Comparison of ENCODE assay signal across 8 mouse cellular contexts in the genomic region with DNA sequence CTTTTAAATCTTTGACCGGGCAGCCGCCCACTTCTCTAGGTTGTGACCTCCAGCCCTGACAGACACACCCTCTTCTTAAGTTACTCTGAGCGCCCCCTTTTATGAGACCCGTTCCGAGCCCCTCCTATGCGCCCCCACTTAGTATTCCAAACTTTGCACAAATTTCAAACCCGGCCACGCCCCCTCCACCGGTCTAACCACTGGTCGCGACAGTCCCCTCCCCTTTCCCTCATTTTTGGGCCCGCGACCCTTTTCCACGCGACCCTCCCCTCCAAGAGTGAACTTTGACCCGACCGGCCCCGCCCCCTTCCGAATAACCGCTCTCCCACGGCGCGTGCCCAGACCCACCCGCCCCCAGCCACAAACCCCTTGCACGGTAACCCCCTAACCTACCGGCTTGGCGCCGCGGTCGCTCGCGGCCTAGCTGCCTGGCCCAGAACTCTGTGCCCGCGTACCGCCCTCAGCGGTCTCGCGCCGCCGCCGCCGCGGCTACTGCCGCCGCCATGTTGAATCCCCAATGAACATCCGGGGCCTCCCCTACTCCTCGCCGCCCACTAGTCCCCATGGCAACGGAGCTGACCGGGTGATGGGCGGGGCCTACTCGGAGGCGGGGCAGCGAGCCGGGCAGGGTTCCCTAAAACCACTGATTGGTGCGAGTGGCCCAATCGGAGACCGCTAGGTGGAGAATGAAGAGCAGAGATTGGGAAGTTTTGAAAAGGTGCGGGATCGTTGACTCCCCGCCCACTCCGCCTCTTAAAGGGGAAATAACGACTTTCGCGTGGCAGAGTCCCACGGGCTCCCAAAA. TPM values are rescaled to one million over a fixed set of nuclear protein-coding genes. Genes with fewer than 3 reads are reported as not detected.
A peak's percentile ranks its signal among the peaks of the same experiment; 100 is the strongest.
DNase-seq lines count a peak whose midpoint lies in the region; ATAC-seq and TF ChIP-seq lines count a peak whose summit lies in the region.

Samd4b (minus strand) TSS at position 503 of the 805 bp plus-strand sequence.
Pak4 (minus strand) TSS at position 544 of the 805 bp plus-strand sequence.

- peak within 1 kb of the TSS; percentile 47 for H3K9ac ChIP-seq in embryonic facial prominence, embryonic 15.5 days
- peak within 1 kb of the TSS; percentile 75 for H3K9ac ChIP-seq in kidney, embryonic 14.5 days (ENCODE audit: low read depth, low read length)
- peak within 1 kb of the TSS; percentile 52 for H3K9ac ChIP-seq in limb, embryonic 15.5 days

- H3K36me3 ChIP-seq in embryonic facial prominence, embryonic 15.5 days = peaks cover 11% of the 10 kb centered on the region
- peaks cover 7% of the 10 kb centered on the region; the same call in 1 of the 2 replicates for H3K36me3 ChIP-seq in kidney, embryonic 14.5 days (ENCODE audit: control insufficient read depth, insufficient read depth, low read length)
- H3K36me3 ChIP-seq in limb, embryonic 15.5 days = peaks cover 1% of the 10 kb centered on the region; the same call in 1 of the 2 replicates

- no peak within 1 kb of the TSS; the same call in 1 of the 2 replicates for H3K27ac ChIP-seq in bone marrow, adult 2 months (ENCODE audit: control insufficient read depth, insufficient read depth, low read depth, low read length, poor library complexity)
- H3K27ac ChIP-seq in embryonic facial prominence, embryonic 15.5 days (replicated peaks) = peak within 1 kb of the TSS; percentile 91
- H3K27ac ChIP-seq in kidney, embryonic 14.5 days (ENCODE audit: low read depth, low read length) = peak within 1 kb of the TSS; percentile 85
- H3K27ac ChIP-seq in limb, embryonic 15.5 days = peak within 1 kb of the TSS; percentile 89

- H3K4me2 ChIP-seq in embryonic facial prominence, embryonic 15.5 days (replicated peaks) = peak within 1 kb of the TSS; percentile 78
- peak within 1 kb of the TSS; percentile 67 for H3K4me2 ChIP-seq in kidney, embryonic 14.5 days (replicated peaks; ENCODE audit: low read depth, low read length)
- peak within 1 kb of the TSS; percentile 63 for H3K4me2 ChIP-seq in limb, embryonic 15.5 days

- ATAC-seq in embryonic facial prominence, embryonic 15.5 days (ENCODE audit: insufficient number of reproducible peaks, low FRiP score, low TSS enrichment, low read depth) = peak; percentile 95
- ATAC-seq in kidney, embryonic 14.5 days (ENCODE audit: low FRiP score, low TSS enrichment) = peak; percentile 88
- ATAC-seq in limb, embryonic 15.5 days (ENCODE audit: insufficient number of reproducible peaks, low FRiP score, low TSS enrichment, low read depth) = peak; percentile 91

- TF ChIP-seq CTCF in bone marrow, adult 2 months (IDR thresholded peaks at IDR 0.05; ENCODE audit: control insufficient read depth, insufficient read depth, low read length) = no peak

- H3K4me3 ChIP-seq in bone marrow, adult 2 months (replicated peaks; ENCODE audit: control insufficient read depth, low read depth, low read length) = peak within 1 kb of the TSS; percentile 69
- H3K4me3 ChIP-seq in embryonic facial prominence, embryonic 15.5 days (replicated peaks) = peak within 1 kb of the TSS; percentile 68
- peak within 1 kb of the TSS; percentile 72 for H3K4me3 ChIP-seq in kidney, embryonic 14.5 days (ENCODE audit: low read length)
- H3K4me3 ChIP-seq in limb, embryonic 15.5 days = peak within 1 kb of the TSS; percentile 61

- no peaks in the 10 kb centered on the region for H3K27me3 ChIP-seq in embryonic facial prominence, embryonic 15.5 days
- H3K27me3 ChIP-seq in kidney, embryonic 14.5 days (ENCODE audit: control insufficient read depth, insufficient read depth, low read length) = no peaks in the 10 kb centered on the region; the same call in 1 of the 2 replicates
- H3K27me3 ChIP-seq in limb, embryonic 15.5 days = no peaks in the 10 kb centered on the region

- WGBS in bone marrow, adult 2 months = 1% methylated on average over 65 of the region's 66 CpGs
- under 1% methylated on average over 66 of the region's 66 CpGs for WGBS in embryonic facial prominence, embryonic 15.5 days
- WGBS in kidney, embryonic 14.5 days = under 1% methylated on average over 66 of the region's 66 CpGs
- under 1% methylated on average over 65 of the region's 66 CpGs for WGBS in limb, embryonic 15.5 days

- H3K9me3 ChIP-seq in embryonic facial prominence, embryonic 15.5 days (replicated peaks) = no peaks in the 10 kb centered on the region
- no peaks in the 10 kb centered on the region for H3K9me3 ChIP-seq in kidney, embryonic 14.5 days (ENCODE audit: control insufficient read depth, low read length)
- H3K9me3 ChIP-seq in limb, embryonic 15.5 days = no peaks in the 10 kb centered on the region

- DNase-seq in 416B (ENCODE audit: low read depth) = peak; percentile 98
- DNase-seq in heart, adult 9 months (ENCODE audit: low spot score in 2 of 2) = peak; percentile 99
- peak; percentile 99 for DNase-seq in monocyte, adult 2 months (ENCODE audit: low read depth in 1 of 2, low spot score in 2 of 2)
- DNase-seq in spleen, postnatal 36 days (ENCODE audit: low spot score in 2 of 2) = peak; percentile 99 to 100

- peaks cover 6% of the 10 kb centered on the region; the same call in 1 of the 2 replicates for H3K4me1 ChIP-seq in bone marrow, adult 2 months (ENCODE audit: control insufficient read depth, insufficient read depth, low read length)
- peaks cover 56% of the 10 kb centered on the region for H3K4me1 ChIP-seq in embryonic facial prominence, embryonic 15.5 days
- H3K4me1 ChIP-seq in kidney, embryonic 14.5 days (ENCODE audit: control insufficient read depth, insufficient read depth, low read length) = peaks cover 42% of the 10 kb centered on the region
- H3K4me1 ChIP-seq in limb, embryonic 15.5 days = peaks cover 48% of the 10 kb centered on the region

- peak; percentile 74; the same call in 1 of the 2 replicates for TF ChIP-seq POLR2A in bone marrow, adult 2 months (IDR thresholded peaks at IDR 0.05; ENCODE audit: borderline replicate concordance, control insufficient read depth, low read depth, low read length)

RNA-seq across cellular contexts. Expression of gene Samd4b, which starts in this region (rescaled TPM):
- polyA plus RNA-seq in bone marrow, adult 2 months (2011; ENCODE audit: insufficient read depth, insufficient read length, low replicate concordance, missing spikeins) = 5.4 and 25.2 TPM in 2 replicates
- 32.8 and 34.1 TPM in 2 replicates for polyA plus RNA-seq in embryonic facial prominence, embryonic 15.5 days (2015; fragmentation: Nextera tagmentation; extraction: Ambion mirVana)
- 33.3 and 34.9 TPM in 2 replicates for polyA plus RNA-seq in kidney, embryonic 14.5 days (2014; fragmentation: Nextera tagmentation; extraction: Ambion mirVana)
- polyA plus RNA-seq in limb, embryonic 15.5 days (2015; fragmentation: Nextera tagmentation; extraction: Ambion mirVana) = 26.3 and 28.3 TPM in 2 replicates

RNA-seq across cellular contexts. Expression of gene Pak4, which starts in this region (rescaled TPM):
- polyA plus RNA-seq in bone marrow, adult 2 months (2011; ENCODE audit: insufficient read depth, insufficient read length, low replicate concordance, missing spikeins) = 6.1 and 13.6 TPM in 2 replicates
- polyA plus RNA-seq in embryonic facial prominence, embryonic 15.5 days (2015; fragmentation: Nextera tagmentation; extraction: Ambion mirVana) = 37.4 and 39.3 TPM in 2 replicates
- polyA plus RNA-seq in kidney, embryonic 14.5 days (2014; fragmentation: Nextera tagmentation; extraction: Ambion mirVana) = 48.3 and 60.7 TPM in 2 replicates
- polyA plus RNA-seq in limb, embryonic 15.5 days (2015; fragmentation: Nextera tagmentation; extraction: Ambion mirVana) = 33.7 and 34.9 TPM in 2 replicates
